Mouse (Mus musculus) liver, adult 2 months (tissue): ENCODE results near the gene Rasal1. TPM values are rescaled to one million over a fixed set of nuclear protein-coding genes. Genes with fewer than 3 reads are reported as not detected.
A peak's percentile ranks its signal among the peaks of the same experiment; 100 is the strongest.

Experiments
- DNase-seq: peaks from one replicate; pipeline ENCODE4 v3.0.0-alpha.2; 2011; ENCODE audit warnings: low read depth, low spot score; ENCODE audit errors: extremely low read depth
- H3K27ac ChIP-seq: fragments of 200-500 bp; replicated peaks from 2 replicates; pipeline ENCODE4 v1.5.1; 2012; ENCODE audit warnings: low read depth, mild to moderate bottlenecking, control low read depth, inconsistent platforms, low read length; ENCODE audit not compliant: insufficient read depth
- H3K27me3 ChIP-seq: fragments of 200-500 bp; 2 replicates; pipeline ENCODE4 v1.6.1; 2012; ENCODE audit warnings: mild to moderate bottlenecking, moderate library complexity, low read length, inconsistent platforms; ENCODE audit not compliant: control insufficient read depth, insufficient read depth
- H3K36me3 ChIP-seq: fragments of 200-500 bp; 2 replicates; pipeline ENCODE4 v1.6.1; 2012; ENCODE audit warnings: low read length, inconsistent platforms; ENCODE audit not compliant: control insufficient read depth, insufficient read depth
- H3K4me1 ChIP-seq: fragments of 200-500 bp; 2 replicates; pipeline ENCODE4 v1.6.1; 2011; ENCODE audit warnings: low read length; ENCODE audit not compliant: control insufficient read depth, insufficient read depth
- H3K4me3 ChIP-seq: fragments of 200-500 bp; 2 replicates; pipeline ENCODE4 v1.5.1; 2011; ENCODE audit warnings: low read depth, mild to moderate bottlenecking, control low read depth, low read length, moderate library complexity; ENCODE audit not compliant: insufficient read depth
- H3K79me2 ChIP-seq: fragments of 200-500 bp; 2 replicates; pipeline ENCODE4 v1.6.1; 2012; ENCODE audit warnings: inconsistent platforms, mild to moderate bottlenecking, low read length, moderate library complexity; ENCODE audit not compliant: control insufficient read depth, insufficient read depth
- H3K9ac ChIP-seq: fragments of 200-500 bp; 2 replicates; pipeline ENCODE4 v1.6.1; 2012; ENCODE audit warnings: low read depth, mild to moderate bottlenecking, control low read depth, inconsistent platforms, low read length
- CTCF ChIP-seq: fragments of 200-500 bp; IDR thresholded peaks from 2 replicates; pipeline ENCODE4 v1.5.1; 2011; ENCODE audit warnings: low read depth, low read length, control low read depth
- POLR2A ChIP-seq: fragments of 200-500 bp; IDR thresholded peaks from 2 replicates; pipeline ENCODE4 v1.6.1; 2011; ENCODE audit warnings: low read length, control low read depth; ENCODE audit not compliant: insufficient read depth; ENCODE audit errors: extremely low read depth
- WGBS: fragments of 180-500 bp; shearing (Covaris S2); methylation state at CpG from one replicate; pipeline ENCODE4 v1.1.7; 2018; 5-methylcytosine and 5-hydroxymethylcytosine counted together
- polyA plus RNA-seq: library from polyadenylated mRNA; depleted of rRNA; stranded (reverse); fragments of >200 nt; gene quantifications from 2 replicates; pipeline ENCODE4 v1.2.3, GENCODE M21; 2012
- total RNA-seq: library from RNA; depleted of rRNA; stranded (reverse); fragments of >200 nt; gene quantifications from 2 replicates; pipeline ENCODE4 v1.2.3, GENCODE M21; 2014

Rasal1 gene
- total and polyA plus RNA-seq, 2 experiments, result 0.09 to 0.95 TPM

- Histone ChIP-seq H3K27me3 (peaks cover 17% of the 10 kb centered on the region), H3K27ac (no peak overlapping the region), H3K9ac (no peak overlapping the region), H3K4me3 (no peak overlapping the region), H3K4me1 (no peaks in the 10 kb centered on the region), H3K79me2 (no peaks in the 10 kb centered on the region), H3K36me3 (no peaks in the 10 kb centered on the region)
- no peak for TF ChIP-seq CTCF
- no peak for TF ChIP-seq POLR2A
- 46% methylated on average over 13 of the region's 13 CpGs for WGBS
- DNase-seq, result no peak
Observed at GRCm38 (mm10) chr5:120706976-120707375, 58.4 kb downstream of the Rasal1 start.

GRCm38 (mm10) chr5:120710161-120710825 is 61.7 kb downstream of the Rasal1 start:
- no peak overlapping the region for H3K27ac ChIP-seq
- peaks cover 17% of the 10 kb centered on the region for H3K27me3 ChIP-seq
- H3K79me2 ChIP-seq, result no peaks in the 10 kb centered on the region
- 10% methylated on average over 40 of the region's 40 CpGs for WGBS
- H3K36me3 ChIP-seq, result no peaks in the 10 kb centered on the region
- DNase-seq, result no peak
- no peaks in the 10 kb centered on the region for H3K4me1 ChIP-seq
- H3K4me3 ChIP-seq, result peak overlapping the region; percentile 25; the same call in 1 of the 2 replicates
- no peak overlapping the region; the same call in 1 of the 2 replicates for H3K9ac ChIP-seq
- TF ChIP-seq POLR2A (no peak), CTCF (no peak)

- Histone ChIP-seq H3K27ac (no peak overlapping the region), H3K27me3 (peaks cover 17% of the 10 kb centered on the region), H3K79me2 (no peaks in the 10 kb centered on the region), H3K4me3 (peak overlapping the region; percentile 23; the same call in 1 of the 2 replicates), H3K9ac (no peak overlapping the region), H3K36me3 (no peaks in the 10 kb centered on the region), H3K4me1 (no peaks in the 10 kb centered on the region)
- no peak for DNase-seq
- 5% methylated on average over 34 of the region's 34 CpGs for WGBS
- no peak for TF ChIP-seq CTCF
- TF ChIP-seq POLR2A, result no peak
Observed at GRCm38 (mm10) chr5:120710826-120711248, 62.2 kb downstream of the Rasal1 start.

GRCm38 (mm10) chr5:120711416-120711815 is 62.8 kb downstream of the Rasal1 start:
- no peak for TF ChIP-seq POLR2A
- no peak for TF ChIP-seq CTCF
- Histone ChIP-seq H3K4me1 (no peaks in the 10 kb centered on the region), H3K4me3 (peak overlapping the region; percentile 38; the same call in 1 of the 2 replicates), H3K79me2 (no peaks in the 10 kb centered on the region), H3K27me3 (peaks cover 17% of the 10 kb centered on the region), H3K9ac (no peak overlapping the region), H3K36me3 (no peaks in the 10 kb centered on the region), H3K27ac (no peak overlapping the region)
- no peak for DNase-seq
- 4% methylated on average over 41 of the region's 43 CpGs for WGBS

GRCm38 (mm10) chr5:120711827-120712226 is 63.2 kb downstream of the Rasal1 start, which contains the start of gene Dtx1:
Dtx1 (minus strand) TSS chr5:120711927.
- no peak for TF ChIP-seq POLR2A
- no peak for TF ChIP-seq CTCF

GRCm38 (mm10) chr5:120712721-120713120 is 64.1 kb downstream of the Rasal1 start:
- no peaks in the 10 kb centered on the region for H3K36me3 ChIP-seq
- WGBS, result 85% methylated on average over 8 of the region's 8 CpGs
- DNase-seq, result no peak
- peaks cover 17% of the 10 kb centered on the region for H3K27me3 ChIP-seq
- H3K4me1 ChIP-seq, result no peaks in the 10 kb centered on the region
- no peaks in the 10 kb centered on the region for H3K79me2 ChIP-seq
- H3K4me3 ChIP-seq, result no peak overlapping the region
- H3K9ac ChIP-seq, result no peak overlapping the region
- H3K27ac ChIP-seq, result no peak overlapping the region
- TF ChIP-seq CTCF, result no peak

More at GRCm38 (mm10) chr5:120711827-120712226, 63.2 kb downstream of the Rasal1 start, which contains the start of gene Dtx1:
- no peaks in the 10 kb centered on the region for H3K36me3 ChIP-seq
- no peak within 1 kb of the TSS for H3K27ac ChIP-seq
- no peak within 1 kb of the TSS for H3K9ac ChIP-seq
- no peaks in the 10 kb centered on the region for H3K79me2 ChIP-seq
- no peak for DNase-seq
- H3K4me3 ChIP-seq, result peak within 1 kb of the TSS; percentile 38; the same call in 1 of the 2 replicates
- no peaks in the 10 kb centered on the region for H3K4me1 ChIP-seq
- 40% methylated on average over 3 of the region's 3 CpGs for WGBS
- H3K27me3 ChIP-seq, result peaks cover 17% of the 10 kb centered on the region
